Mouse (Mus musculus): ENCODE measurements around the gene Cacnb3.

The Cacnb3 gene

GRCm38 (mm10) chr15:98640157-98640556, 9.5 kb downstream of the Cacnb3 start:
- peak; percentile 48 for DNase-seq

GRCm38 (mm10) chr15:98644406-98644805, 13.8 kb downstream of the Cacnb3 start:
- no peak for DNase-seq

- peak; percentile 50 for DNase-seq
Measured at GRCm38 (mm10) chr15:98645057-98646026, 14.7 kb downstream of the Cacnb3 start.

- no peak for DNase-seq
Measured at GRCm38 (mm10) chr15:98646737-98647136, 16.1 kb downstream of the Cacnb3 start.

- DNase-seq = no peak
Measured at GRCm38 (mm10) chr15:98647308-98647707, 16.7 kb downstream of the Cacnb3 start.

- DNase-seq = no peak
Measured at GRCm38 (mm10) chr15:98648071-98648470, 17.4 kb downstream of the Cacnb3 start.

- DNase-seq = no peak
Measured at GRCm38 (mm10) chr15:98651431-98651830, 20.8 kb downstream of the Cacnb3 start.

GRCm38 (mm10) chr15:98652174-98652573, 21.5 kb downstream of the Cacnb3 start:
- DNase-seq = no peak

- DNase-seq = no peak
Measured at GRCm38 (mm10) chr15:98656982-98657751, 26.5 kb downstream of the Cacnb3 start.

GRCm38 (mm10) chr15:98662198-98662566, 31.5 kb downstream of the Cacnb3 start:
- DNase-seq = no peak

- peak; percentile 98 for DNase-seq
Measured at GRCm38 (mm10) chr15:98662567-98663545, 32.2 kb downstream of the Cacnb3 start, which contains the start of gene Ddx23. Ddx23 (minus strand) TSS chr15:98662894.

GRCm38 (mm10) chr15:98664042-98664907, 33.6 kb downstream of the Cacnb3 start:
- DNase-seq = peak; percentile 29

GRCm38 (mm10) chr15:98672592-98672991, 42.0 kb downstream of the Cacnb3 start:
- DNase-seq = no peak

GRCm38 (mm10) chr15:98673732-98674131, 43.1 kb downstream of the Cacnb3 start:
- DNase-seq = no peak

GRCm38 (mm10) chr15:98674284-98674993, 43.8 kb downstream of the Cacnb3 start:
- no peak for DNase-seq

- DNase-seq = no peak
Measured at GRCm38 (mm10) chr15:98674994-98675545, 44.4 kb downstream of the Cacnb3 start.

- DNase-seq = no peak
Measured at GRCm38 (mm10) chr15:98675634-98676250, 45.1 kb downstream of the Cacnb3 start.

- no peak for DNase-seq
Measured at GRCm38 (mm10) chr15:98676471-98676870, 45.8 kb downstream of the Cacnb3 start.

- DNase-seq = peak; percentile 92
Measured at GRCm38 (mm10) chr15:98676940-98677728, 46.5 kb downstream of the Cacnb3 start, which contains the start of gene Rnd1. Rnd1 (minus strand) TSS chr15:98677461.
